Mouse (Mus musculus) heart, postnatal 0 days (tissue): ENCODE measurements around the gene M1ap. TPM values are rescaled to one million over a fixed set of nuclear protein-coding genes. Genes with fewer than 3 reads are reported as not detected.

Source experiments
- ATAC-seq: fragments of 200-750 bp; cut with Nextera tagmentation; 2 replicates; pipeline ENCODE4 v1.8.0; 2017; ENCODE audit warnings: low read depth, moderate number of reproducible peaks, moderate library complexity; ENCODE audit not compliant: insufficient read depth
- DNase-seq: peaks from one replicate; pipeline ENCODE4 v3.0.0-alpha.2; 2016; ENCODE audit warnings: low spot score
- H3K27ac ChIP-seq: fragments of 300-500 bp; sonication (generic); 2 replicates; pipeline ENCODE4 v1.5.1; 2014; ENCODE audit warnings: low read depth, mild to moderate bottlenecking
- H3K27me3 ChIP-seq: fragments of 300-500 bp; sonication (generic); 2 replicates; pipeline ENCODE4 v1.6.1; 2014; ENCODE audit warnings: low read length, mixed read lengths; ENCODE audit not compliant: control insufficient read depth, insufficient read depth
- H3K36me3 ChIP-seq: fragments of 300-500 bp; sonication (generic); replicated peaks from 2 replicates; pipeline ENCODE4 v1.6.1; 2014; ENCODE audit warnings: low read length, mixed read lengths; ENCODE audit not compliant: control insufficient read depth, insufficient read depth
- H3K4me1 ChIP-seq: fragments of 300-500 bp; sonication (generic); 2 replicates; pipeline ENCODE4 v1.6.1; 2014; ENCODE audit warnings: antibody characterized with exemption; ENCODE audit not compliant: control insufficient read depth, insufficient read depth
- H3K4me2 ChIP-seq: fragments of 300-500 bp; sonication (generic); 2 replicates; pipeline ENCODE4 v1.6.1; 2014; ENCODE audit warnings: low read depth, mild to moderate bottlenecking, low read length, moderate library complexity
- H3K4me3 ChIP-seq: fragments of 300-500 bp; sonication (generic); 2 replicates; pipeline ENCODE4 v1.5.1; 2014; ENCODE audit warnings: low read depth, low read length
- H3K9ac ChIP-seq: fragments of 300-500 bp; sonication (generic); replicated peaks from 2 replicates; pipeline ENCODE4 v1.6.1; 2014; ENCODE audit warnings: low read depth, low read length, mixed read lengths
- H3K9me3 ChIP-seq: fragments of 300-500 bp; sonication (generic); replicated peaks from 2 replicates; pipeline ENCODE4 v1.6.1; 2016; ENCODE audit warnings: low read length; ENCODE audit not compliant: control insufficient read depth
- CTCF ChIP-seq: IDR thresholded peaks from 2 replicates; pipeline ENCODE4 v1.5.1; 2016; ENCODE audit warnings: antibody characterized with exemption, control low read depth, low read depth
- EP300 ChIP-seq: IDR thresholded peaks from 2 replicates; pipeline ENCODE4 v1.6.1; 2016; ENCODE audit warnings: antibody characterized with exemption, low read depth
- WGBS: fragments of 180-500 bp; shearing (Covaris S2); extraction: QIAGEN DNeasy Blood & Tissue Kit; methylation state at CpG from one replicate; pipeline ENCODE4 v1.1.7; 2014; 5-methylcytosine and 5-hydroxymethylcytosine counted together
- polyA plus RNA-seq: library from polyadenylated mRNA; unstranded; fragments of >200 nt; fragmentation: Nextera tagmentation; extraction: Ambion mirVana; gene quantifications from 2 replicates; pipeline ENCODE4 v1.2.1, GENCODE M21; 2015
- total RNA-seq: library from RNA; depleted of rRNA; stranded (reverse); fragments of >200 nt; gene quantifications from 2 replicates; pipeline ENCODE4 v1.2.3, GENCODE M21; 2014; ENCODE audit warnings: low replicate concordance

The M1ap gene
- total and polyA plus RNA-seq, 2 experiments from 2014 or later, result 0.75 TPM; not detected in 1

GRCm38 (mm10) chr6:83049367-83049766, 102.7 kb downstream of the M1ap start:
- Histone ChIP-seq H3K27ac (no peak overlapping the region), H3K9me3 (no peaks in the 10 kb centered on the region), H3K36me3 (peaks cover 12% of the 10 kb centered on the region; the same call in 1 of the 2 replicates), H3K4me2 (no peak overlapping the region), H3K4me3 (no peak overlapping the region), H3K27me3 (no peaks in the 10 kb centered on the region), H3K4me1 (peaks cover 12% of the 10 kb centered on the region), H3K9ac (no peak overlapping the region)
- whole genome bisulfite sequencing, result 65% methylated on average over 10 of the region's 10 CpGs
- ATAC-seq (no peak), DNase-seq (no peak)
- TF ChIP-seq EP300 (no peak), CTCF (no peak)

- Histone ChIP-seq H3K4me3 (peak overlapping the region; percentile 88), H3K27me3 (no peaks in the 10 kb centered on the region), H3K4me1 (peaks cover 20% of the 10 kb centered on the region), H3K4me2 (peak overlapping the region; percentile 92), H3K9me3 (no peaks in the 10 kb centered on the region), H3K36me3 (peaks cover 26% of the 10 kb centered on the region), H3K27ac (peak overlapping the region; percentile 88), H3K9ac (peak overlapping the region; percentile 92)
- TF ChIP-seq EP300 (no peak), CTCF (no peak)
- 1% methylated on average over 26 of the region's 26 CpGs for WGBS
- ATAC-seq (no peak), DNase-seq (peak; percentile 34)
Measured at GRCm38 (mm10) chr6:83053136-83053960, 106.6 kb downstream of the M1ap start.

- no peaks in the 10 kb centered on the region for H3K9me3 ChIP-seq
- DNase-seq (peak; percentile 96), ATAC-seq (peak; percentile 95)
- H3K27me3 ChIP-seq, result no peaks in the 10 kb centered on the region
- peak within 1 kb of the TSS; percentile 88 for H3K27ac ChIP-seq
- peaks cover 26% of the 10 kb centered on the region for H3K36me3 ChIP-seq
- peak within 1 kb of the TSS; percentile 92 for H3K9ac ChIP-seq
- peaks cover 20% of the 10 kb centered on the region for H3K4me1 ChIP-seq
- peak within 1 kb of the TSS; percentile 92 for H3K4me2 ChIP-seq
- H3K4me3 ChIP-seq, result peak within 1 kb of the TSS; percentile 88
- WGBS, result under 1% methylated on average over 59 of the region's 64 CpGs
- TF ChIP-seq CTCF (no peak), EP300 (peak; percentile 97)
Measured at GRCm38 (mm10) chr6:83054074-83054851, 107.6 kb downstream of the M1ap start, which contains the start of gene Aup1. TSS of gene Aup1 (plus strand) at chr6:83054521.

GRCm38 (mm10) chr6:83054871-83055431, 108.2 kb downstream of the M1ap start, which contains the start of gene Htra2:
TSS of gene Htra2 (minus strand) at chr6:83055273.
- no peak; the same call in 1 of the 2 replicates for TF ChIP-seq EP300
- peak; percentile 24; the same call in 1 of the 2 replicates for TF ChIP-seq CTCF
- H3K4me1 ChIP-seq, result peaks cover 20% of the 10 kb centered on the region

GRCm38 (mm10) chr6:83057790-83058189, 111.1 kb downstream of the M1ap start, which contains the start of gene Dqx1:
TSS of gene Dqx1 (plus strand) at chr6:83057844.
- DNase-seq, result no peak
- Histone ChIP-seq H3K4me1 (peaks cover 17% of the 10 kb centered on the region), H3K9ac (no peak within 1 kb of the TSS), H3K4me2 (no peak within 1 kb of the TSS), H3K9me3 (no peaks in the 10 kb centered on the region), H3K27me3 (peaks cover 23% of the 10 kb centered on the region), H3K27ac (no peak within 1 kb of the TSS), H3K4me3 (no peak within 1 kb of the TSS), H3K36me3 (peaks cover 14% of the 10 kb centered on the region)
- TF ChIP-seq CTCF (no peak), EP300 (no peak)
- no peak for ATAC-seq
- WGBS, result 54% methylated on average over 3 of the region's 3 CpGs

More at GRCm38 (mm10) chr6:83054871-83055431, 108.2 kb downstream of the M1ap start, which contains the start of gene Htra2:
- ATAC-seq (peak; percentile 24), DNase-seq (no peak)
- peaks cover 26% of the 10 kb centered on the region for H3K36me3 ChIP-seq
- peak within 1 kb of the TSS; percentile 92 for H3K9ac ChIP-seq
- peak within 1 kb of the TSS; percentile 92 for H3K4me2 ChIP-seq
- H3K27me3 ChIP-seq, result no peaks in the 10 kb centered on the region
- H3K27ac ChIP-seq, result peak within 1 kb of the TSS; percentile 88
- under 1% methylated on average over 47 of the region's 50 CpGs for WGBS
- H3K4me3 ChIP-seq, result peak within 1 kb of the TSS; percentile 88
- no peaks in the 10 kb centered on the region for H3K9me3 ChIP-seq
